Mouse (Mus musculus) retina, adult 2 months (tissue): ENCODE data around the gene Rab34.
A peak's percentile ranks its signal among the peaks of the same experiment; 100 is the strongest.

Experiments
- DNase-seq: peaks from one replicate; pipeline ENCODE4 v3.0.0-alpha.2; 2012; ENCODE audit warnings: low read depth, low spot score

Gene Rab34

GRCm38 (mm10) chr11:78188331-78189233 lies at the start of gene Rab34:
Rab34 (plus strand) TSS chr11:78188430.
- no peak for DNase-seq

GRCm38 (mm10) chr11:78140665-78141064 lies 47.6 kb upstream of the Rab34 start:
- no peak for DNase-seq

- no peak for DNase-seq
Measured at GRCm38 (mm10) chr11:78143520-78143919, 44.7 kb upstream of the Rab34 start.

- DNase-seq: no peak
Measured at GRCm38 (mm10) chr11:78146168-78146567, 42.1 kb upstream of the Rab34 start.

GRCm38 (mm10) chr11:78146707-78147543 lies 41.3 kb upstream of the Rab34 start:
- no peak for DNase-seq

- no peak for DNase-seq
Measured at GRCm38 (mm10) chr11:78151161-78151560, 37.1 kb upstream of the Rab34 start.

- DNase-seq: no peak
Measured at GRCm38 (mm10) chr11:78152299-78153231, 35.7 kb upstream of the Rab34 start.

- no peak for DNase-seq
Measured at GRCm38 (mm10) chr11:78153778-78154177, 34.5 kb upstream of the Rab34 start.

GRCm38 (mm10) chr11:78155674-78156073 lies 32.6 kb upstream of the Rab34 start:
- DNase-seq: no peak

GRCm38 (mm10) chr11:78156156-78156699 lies 32.0 kb upstream of the Rab34 start:
- DNase-seq: no peak

- peak; percentile 67 for DNase-seq
Measured at GRCm38 (mm10) chr11:78159096-78159495, 29.1 kb upstream of the Rab34 start.

- no peak for DNase-seq
Measured at GRCm38 (mm10) chr11:78159557-78159956, 28.7 kb upstream of the Rab34 start.

- no peak for DNase-seq
Measured at GRCm38 (mm10) chr11:78160171-78160570, 28.1 kb upstream of the Rab34 start.

- no peak for DNase-seq
Measured at GRCm38 (mm10) chr11:78160675-78161074, 27.6 kb upstream of the Rab34 start.

- DNase-seq: no peak
Measured at GRCm38 (mm10) chr11:78161169-78161568, 27.1 kb upstream of the Rab34 start.

- DNase-seq: no peak
Measured at GRCm38 (mm10) chr11:78161968-78162367, 26.3 kb upstream of the Rab34 start.

GRCm38 (mm10) chr11:78162504-78162903 lies 25.7 kb upstream of the Rab34 start:
- DNase-seq: no peak

- no peak for DNase-seq
Measured at GRCm38 (mm10) chr11:78163045-78163444, 25.2 kb upstream of the Rab34 start.

GRCm38 (mm10) chr11:78163681-78164603 lies 24.3 kb upstream of the Rab34 start:
- DNase-seq: no peak

- DNase-seq: no peak
Measured at GRCm38 (mm10) chr11:78164604-78164923, 23.7 kb upstream of the Rab34 start.
